Mouse (Mus musculus) heart, embryonic 13.5 days (tissue): Measurements from ENCODE around the gene Suv39h2. TPM values are rescaled to one million over a fixed set of nuclear protein-coding genes. Genes with fewer than 3 reads are reported as not detected.
A peak's percentile ranks its signal among the peaks of the same experiment; 100 is the strongest.

Source experiments
- ATAC-seq: fragments of 200-750 bp; cut with Nextera tagmentation; 2 replicates; pipeline ENCODE4 v1.8.0; 2017; ENCODE audit warnings: moderate TSS enrichment; ENCODE audit not compliant: insufficient number of reproducible peaks, low FRiP score, low TSS enrichment; ENCODE audit errors: extremely low read depth
- H3K27ac ChIP-seq: fragments of 300-500 bp; sonication (generic); replicated peaks from 2 replicates; pipeline ENCODE4 v1.5.1; 2015; ENCODE audit warnings: moderate library complexity, mild to moderate bottlenecking, inconsistent platforms
- H3K27me3 ChIP-seq: fragments of 300-500 bp; sonication (generic); replicated peaks from 2 replicates; pipeline ENCODE4 v1.6.1; 2015; ENCODE audit warnings: mild to moderate bottlenecking, inconsistent platforms
- H3K36me3 ChIP-seq: fragments of 300-500 bp; sonication (generic); 2 replicates; pipeline ENCODE4 v1.6.1; 2015; ENCODE audit warnings: mild to moderate bottlenecking, inconsistent platforms
- H3K4me1 ChIP-seq: fragments of 300-500 bp; sonication (generic); 2 replicates; pipeline ENCODE4 v1.6.1; 2015; ENCODE audit warnings: inconsistent platforms
- H3K4me2 ChIP-seq: fragments of 300-500 bp; sonication (generic); 2 replicates; pipeline ENCODE4 v1.6.1; 2015; ENCODE audit warnings: inconsistent platforms, mild to moderate bottlenecking, moderate library complexity
- H3K4me3 ChIP-seq: fragments of 300-500 bp; sonication (generic); 2 replicates; pipeline ENCODE4 v1.5.1; 2015; ENCODE audit warnings: moderate library complexity, mild to moderate bottlenecking, inconsistent platforms
- H3K9ac ChIP-seq: fragments of 300-500 bp; sonication (generic); 2 replicates; pipeline ENCODE4 v1.6.1; 2015; ENCODE audit warnings: inconsistent platforms, mild to moderate bottlenecking, moderate library complexity
- H3K9me3 ChIP-seq: fragments of 300-500 bp; sonication (generic); 2 replicates; pipeline ENCODE4 v1.6.1; 2016; ENCODE audit warnings: inconsistent platforms
- WGBS: fragments of 180-500 bp; shearing (Covaris S2); methylation state at CpG from one replicate; pipeline ENCODE4 v1.1.7; 2015; ENCODE audit warnings: mixed read lengths; 5-methylcytosine and 5-hydroxymethylcytosine counted together
- polyA plus RNA-seq: library from polyadenylated mRNA; unstranded; fragments of >200 nt; fragmentation: Nextera tagmentation; extraction: Ambion mirVana; gene quantifications from 2 replicates; pipeline ENCODE4 v1.2.1, GENCODE M21; 2015

Gene Suv39h2
- polyA plus RNA-seq, 1 experiment from 2014 or later = 9.6 TPM

GRCm38 (mm10) chr2:3422548-3422947 lies 52.3 kb downstream of the Suv39h2 start, which contains the start of gene Meig1:
Gene Meig1 (minus strand): TSS chr2:3422648.
- Histone ChIP-seq H3K9me3 (no peaks in the 10 kb centered on the region), H3K4me1 (peaks cover 21% of the 10 kb centered on the region), H3K9ac (no peak within 1 kb of the TSS), H3K4me3 (peak within 1 kb of the TSS; percentile 88), H3K4me2 (peak within 1 kb of the TSS; percentile 99), H3K27ac (no peak within 1 kb of the TSS), H3K27me3 (peaks cover 10% of the 10 kb centered on the region), H3K36me3 (no peaks in the 10 kb centered on the region)
- 54% methylated on average over 3 of the region's 3 CpGs for WGBS
- no peak for ATAC-seq

- Histone ChIP-seq H3K9ac (no peak overlapping the region), H3K27ac (no peak overlapping the region), H3K27me3 (peaks cover 25% of the 10 kb centered on the region), H3K4me3 (no peak overlapping the region), H3K9me3 (no peaks in the 10 kb centered on the region), H3K36me3 (no peaks in the 10 kb centered on the region), H3K4me1 (peaks cover 20% of the 10 kb centered on the region), H3K4me2 (no peak overlapping the region)
- 69% methylated on average over 4 of the region's 4 CpGs for WGBS
- ATAC-seq = no peak
These were observed 54.7 kb downstream of the Suv39h2 start for GRCm38 (mm10) chr2:3420157-3420556.

DNA sequence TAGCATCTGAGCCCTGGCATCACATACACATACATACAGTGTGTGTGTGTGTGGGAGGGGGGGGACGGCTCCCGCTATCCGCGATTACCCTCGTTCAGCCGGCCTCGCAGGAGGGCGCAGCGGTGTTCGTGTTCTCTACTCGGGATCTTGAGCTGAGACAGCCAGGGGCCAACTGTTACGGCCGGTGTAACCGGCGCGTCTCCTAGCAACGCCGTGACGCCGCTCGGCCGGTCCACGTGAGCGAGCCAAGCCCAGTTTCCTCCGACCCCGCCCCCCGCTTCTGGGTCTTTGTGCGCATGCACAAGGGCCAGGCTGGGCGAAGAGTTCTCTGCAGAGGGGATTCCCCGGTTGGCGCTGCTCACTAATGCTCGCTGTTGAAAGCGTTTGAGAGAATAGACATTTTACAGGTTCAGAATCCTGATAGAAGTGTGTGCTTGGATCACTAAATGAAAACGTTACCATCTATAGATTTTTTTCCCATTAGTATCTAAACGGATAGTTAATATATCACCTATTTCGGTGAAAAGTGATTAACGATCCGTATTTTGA lies 55.9 kb downstream of the Suv39h2 start:
- peak overlapping the region; percentile 63 for H3K4me3 ChIP-seq
- H3K36me3 ChIP-seq = no peaks in the 10 kb centered on the region
- H3K4me1 ChIP-seq = peaks cover 12% of the 10 kb centered on the region
- H3K27me3 ChIP-seq = peaks cover 29% of the 10 kb centered on the region
- H3K9ac ChIP-seq = peak overlapping the region; percentile 78
- H3K4me2 ChIP-seq = peak overlapping the region; percentile 88
- ATAC-seq = peak; percentile 92
- no peaks in the 10 kb centered on the region for H3K9me3 ChIP-seq
- WGBS = 1% methylated on average over 37 of the region's 38 CpGs
- H3K27ac ChIP-seq = no peak overlapping the region

GRCm38 (mm10) chr2:3415676-3416075 lies 59.2 kb downstream of the Suv39h2 start:
- Histone ChIP-seq H3K4me2 (no peak overlapping the region), H3K36me3 (no peaks in the 10 kb centered on the region), H3K9me3 (no peaks in the 10 kb centered on the region), H3K27me3 (peaks cover 29% of the 10 kb centered on the region), H3K27ac (no peak overlapping the region), H3K4me3 (no peak overlapping the region), H3K4me1 (peaks cover 7% of the 10 kb centered on the region; the same call in 1 of the 2 replicates), H3K9ac (no peak overlapping the region)
- ATAC-seq = no peak
- 58% methylated on average over 1 of the region's 1 CpGs for WGBS

DNA sequence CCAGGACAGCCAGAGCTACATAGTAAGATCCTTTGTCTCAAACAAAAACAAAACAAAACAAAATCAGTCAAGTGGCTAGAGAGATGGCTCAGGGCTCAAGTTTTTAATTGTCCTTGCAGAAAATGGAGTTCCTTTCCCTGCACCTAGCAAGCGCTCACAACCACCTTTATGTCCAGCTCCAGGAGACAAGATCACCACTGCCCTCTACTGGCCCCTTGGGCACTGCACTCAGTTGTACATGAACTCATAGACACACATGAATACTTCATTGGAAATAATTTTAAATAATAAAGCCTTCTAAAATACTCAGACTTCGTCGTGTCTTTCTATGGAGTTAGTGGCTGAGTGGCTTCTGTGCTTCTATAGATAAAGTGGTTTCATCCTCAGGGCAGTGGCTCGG lies 60.6 kb downstream of the Suv39h2 start:
- no peak for ATAC-seq
- Histone ChIP-seq H3K4me2 (no peak overlapping the region), H3K9me3 (no peaks in the 10 kb centered on the region), H3K27me3 (peaks cover 29% of the 10 kb centered on the region), H3K36me3 (no peaks in the 10 kb centered on the region), H3K4me1 (peaks cover 5% of the 10 kb centered on the region; the same call in 1 of the 2 replicates), H3K9ac (no peak overlapping the region), H3K27ac (no peak overlapping the region), H3K4me3 (no peak overlapping the region)
- 37% methylated on average over 4 of the region's 4 CpGs for WGBS

- H3K27ac ChIP-seq = no peak overlapping the region
- ATAC-seq = no peak
These were observed 67.1 kb downstream of the Suv39h2 start for GRCm38 (mm10) chr2:3407756-3408155.

GRCm38 (mm10) chr2:3405981-3406380 lies 68.8 kb downstream of the Suv39h2 start:
- H3K4me2 ChIP-seq = no peak overlapping the region
- H3K27me3 ChIP-seq = no peaks in the 10 kb centered on the region
- no peak overlapping the region for H3K4me3 ChIP-seq
- no peaks in the 10 kb centered on the region for H3K4me1 ChIP-seq
- no peaks in the 10 kb centered on the region for H3K36me3 ChIP-seq
- H3K9me3 ChIP-seq = no peaks in the 10 kb centered on the region
- no peak overlapping the region for H3K27ac ChIP-seq
- whole genome bisulfite sequencing = 65% methylated on average over 4 of the region's 4 CpGs
- H3K9ac ChIP-seq = no peak overlapping the region
- ATAC-seq = no peak

More at GRCm38 (mm10) chr2:3407756-3408155, 67.1 kb downstream of the Suv39h2 start:
- Histone ChIP-seq H3K4me2 (no peak overlapping the region), H3K4me3 (no peak overlapping the region), H3K9me3 (no peaks in the 10 kb centered on the region), H3K36me3 (no peaks in the 10 kb centered on the region), H3K27me3 (no peaks in the 10 kb centered on the region), H3K4me1 (no peaks in the 10 kb centered on the region), H3K9ac (no peak overlapping the region)
- 67% methylated on average over 7 of the region's 7 CpGs for WGBS

Other genes with a start within 250 kb of the Suv39h2 start
- gene Nmt2, start 190.8 kb downstream of the Suv39h2 start, polyA plus RNA-seq = 32.1 and 36.3 TPM in 2 replicates
- 10.2 and 13.8 TPM in 2 replicates for gene Rpp38, start 142.4 kb downstream of the Suv39h2 start, polyA plus RNA-seq
- gene Acbd7, start 138.9 kb downstream of the Suv39h2 start, polyA plus RNA-seq = 0.82 and 1.0 TPM in 2 replicates
- gene Olah, start 77.8 kb downstream of the Suv39h2 start, polyA plus RNA-seq = not detected in 2 replicates
- not detected in 2 replicates for gene Meig1, start 52.4 kb downstream of the Suv39h2 start, polyA plus RNA-seq
- 4.9 and 5.0 TPM in 2 replicates for gene Dclre1c, start 50.9 kb downstream of the Suv39h2 start, polyA plus RNA-seq
- gene Gm45902, start 37.8 kb upstream of the Suv39h2 start, polyA plus RNA-seq = 4.3 and 4.4 TPM in 2 replicates
- 73.9 and 79.5 TPM in 2 replicates for gene Hspa14, start 37.8 kb upstream of the Suv39h2 start, polyA plus RNA-seq
- gene Cdnf, start 38.0 kb upstream of the Suv39h2 start, polyA plus RNA-seq = 0.13 and 0.18 TPM in 2 replicates
- 24.3 and 25.1 TPM in 2 replicates for gene Fam107b, start 95.5 kb upstream of the Suv39h2 start, polyA plus RNA-seq